Mouse (Mus musculus) lung, embryonic 16.5 days (tissue): ENCODE measurements around the gene Osbpl10. TPM values are rescaled to one million over a fixed set of nuclear protein-coding genes. Genes with fewer than 3 reads are reported as not detected.

Experiments used
- ATAC-seq: fragments of 200-750 bp; cut with Nextera tagmentation; 2 replicates; pipeline ENCODE4 v1.8.0; 2017; ENCODE audit warnings: low read depth, mild to moderate bottlenecking, moderate library complexity
- H3K27ac ChIP-seq: fragments of 300-500 bp; sonication (generic); 2 replicates; pipeline ENCODE4 v1.5.1; 2014; ENCODE audit warnings: mild to moderate bottlenecking, control low read depth, low read length
- H3K27me3 ChIP-seq: fragments of 300-500 bp; sonication (generic); 2 replicates; pipeline ENCODE4 v1.6.1; 2014; ENCODE audit warnings: low read depth, low read length, mixed read lengths; ENCODE audit not compliant: control insufficient read depth, insufficient read depth
- H3K36me3 ChIP-seq: fragments of 300-500 bp; sonication (generic); 2 replicates; pipeline ENCODE4 v1.6.1; 2014; ENCODE audit warnings: low read length; ENCODE audit not compliant: control insufficient read depth, insufficient read depth
- H3K4me1 ChIP-seq: fragments of 300-500 bp; sonication (generic); replicated peaks from 2 replicates; pipeline ENCODE4 v1.6.1; 2014; ENCODE audit warnings: low read length, mixed read lengths; ENCODE audit not compliant: control insufficient read depth, insufficient read depth
- H3K4me2 ChIP-seq: fragments of 300-500 bp; sonication (generic); 2 replicates; pipeline ENCODE4 v1.6.1; 2014; ENCODE audit warnings: low read depth, low read length, control low read depth
- H3K4me3 ChIP-seq: fragments of 300-500 bp; sonication (generic); 2 replicates; pipeline ENCODE4 v1.5.1; 2014; ENCODE audit warnings: mild to moderate bottlenecking, low read length, control low read depth
- H3K9ac ChIP-seq: fragments of 300-500 bp; sonication (generic); 2 replicates; pipeline ENCODE4 v1.6.1; 2014; ENCODE audit warnings: low read length, control low read depth
- H3K9me3 ChIP-seq: fragments of 300-500 bp; sonication (generic); 2 replicates; pipeline ENCODE4 v1.6.1; 2016; ENCODE audit warnings: low read length; ENCODE audit not compliant: control insufficient read depth
- WGBS: fragments of 180-500 bp; shearing (Covaris S2); extraction: QIAGEN DNeasy Blood & Tissue Kit; methylation state at CpG from one replicate; pipeline ENCODE4 v1.1.7; 2014; 5-methylcytosine and 5-hydroxymethylcytosine counted together
- polyA plus RNA-seq: library from polyadenylated mRNA; unstranded; fragments of >200 nt; fragmentation: Nextera tagmentation; extraction: Ambion mirVana; gene quantifications from 2 replicates; pipeline ENCODE4 v1.2.1, GENCODE M21; 2015

Osbpl10 gene
- polyA plus RNA-seq, 1 experiment from 2014 or later, result 2.2 TPM

DNA sequence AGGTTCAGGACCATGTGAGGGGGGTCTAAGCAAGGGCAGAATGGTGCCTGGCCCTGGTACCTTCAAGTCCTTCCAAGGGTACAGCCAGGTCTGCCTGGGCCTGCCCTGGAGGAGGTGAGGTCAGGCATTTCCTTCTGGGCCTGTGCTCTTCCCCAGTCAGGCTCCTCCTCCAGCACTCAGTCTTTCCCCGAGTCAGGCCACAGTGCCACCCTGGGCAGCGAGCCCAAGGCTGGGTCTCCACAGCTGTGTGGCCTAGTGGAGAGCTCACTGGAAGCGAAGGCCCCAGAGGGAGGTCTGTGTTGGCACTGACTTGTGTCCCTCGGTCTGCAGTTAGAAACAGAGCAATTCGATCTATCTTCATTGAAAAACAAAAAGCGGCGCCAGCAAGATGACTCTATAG is 242.1 kb downstream of the Osbpl10 start:
- no peaks in the 10 kb centered on the region for H3K27me3 ChIP-seq
- peaks cover 6% of the 10 kb centered on the region; the same call in 1 of the 2 replicates for H3K4me1 ChIP-seq
- H3K9me3 ChIP-seq, result no peaks in the 10 kb centered on the region
- no peaks in the 10 kb centered on the region for H3K36me3 ChIP-seq
- no peak overlapping the region for H3K4me3 ChIP-seq
- H3K4me2 ChIP-seq, result no peak overlapping the region
- no peak overlapping the region for H3K27ac ChIP-seq
- 71% methylated on average over 7 of the region's 7 CpGs for WGBS
- no peak overlapping the region for H3K9ac ChIP-seq
- no peak for ATAC-seq

DNA sequence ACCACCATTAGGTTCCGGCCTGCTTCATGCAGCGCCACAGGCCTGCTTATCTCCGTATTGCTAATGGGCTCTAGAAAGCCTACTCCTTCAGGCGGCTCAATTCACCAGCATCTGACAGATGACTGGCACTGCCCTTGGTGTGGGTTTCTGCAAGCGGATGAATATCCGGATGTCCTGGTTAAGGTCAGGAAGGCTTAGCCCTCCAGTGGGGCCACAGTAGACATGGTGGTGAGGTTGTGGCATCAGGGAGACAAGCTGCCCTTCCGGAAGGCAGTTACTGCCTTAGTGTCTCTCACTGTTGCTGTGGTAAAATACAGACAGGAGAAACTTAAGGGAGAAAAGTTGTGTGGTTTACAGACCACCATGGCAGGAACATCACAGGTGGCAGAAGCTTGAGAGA is 242.9 kb downstream of the Osbpl10 start:
- 91% methylated on average over 7 of the region's 7 CpGs for WGBS
- no peaks in the 10 kb centered on the region; the same call in 1 of the 2 replicates for H3K4me1 ChIP-seq

DNA sequence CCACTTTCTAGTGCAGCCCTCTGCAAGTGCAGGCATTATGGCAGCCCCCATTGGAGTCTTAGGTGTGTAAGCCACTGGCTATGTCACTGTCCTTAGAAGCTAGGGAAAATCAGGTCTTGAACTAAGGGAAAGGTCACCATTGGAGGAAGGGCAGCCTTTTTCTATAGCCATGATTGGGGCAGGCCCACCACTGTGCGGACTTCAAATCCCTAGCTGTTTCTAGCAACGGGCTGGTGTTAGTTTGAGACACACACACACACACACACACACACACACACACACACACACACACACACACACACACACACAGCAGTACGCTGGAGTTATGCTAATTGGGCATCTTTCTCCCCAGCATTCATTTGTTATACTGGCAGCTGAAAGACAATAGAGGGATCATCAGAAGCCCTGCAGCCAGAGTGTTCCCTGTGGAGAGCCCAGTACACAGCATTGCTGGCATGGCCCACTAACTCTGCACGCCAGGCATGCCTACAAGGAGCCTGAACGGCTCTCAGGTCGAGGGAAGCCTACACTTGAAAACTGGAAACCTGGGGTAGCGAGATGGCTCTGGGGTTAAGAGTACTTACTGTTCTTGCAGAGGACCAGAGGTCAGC is 246.5 kb downstream of the Osbpl10 start:
- Histone ChIP-seq H3K9me3 (no peaks in the 10 kb centered on the region), H3K4me2 (no peak overlapping the region), H3K36me3 (no peaks in the 10 kb centered on the region), H3K4me3 (no peak overlapping the region), H3K4me1 (no peaks in the 10 kb centered on the region), H3K27me3 (no peaks in the 10 kb centered on the region), H3K9ac (no peak overlapping the region), H3K27ac (no peak overlapping the region)
- 65% methylated on average over 7 of the region's 7 CpGs for WGBS
- ATAC-seq, result no peak

More for the DNA sequence above, 242.9 kb downstream of the Osbpl10 start:
- Histone ChIP-seq H3K4me3 (no peak overlapping the region), H3K27me3 (no peaks in the 10 kb centered on the region), H3K9me3 (no peaks in the 10 kb centered on the region), H3K36me3 (no peaks in the 10 kb centered on the region), H3K9ac (no peak overlapping the region), H3K4me2 (no peak overlapping the region), H3K27ac (no peak overlapping the region)
- ATAC-seq, result no peak

DNA sequence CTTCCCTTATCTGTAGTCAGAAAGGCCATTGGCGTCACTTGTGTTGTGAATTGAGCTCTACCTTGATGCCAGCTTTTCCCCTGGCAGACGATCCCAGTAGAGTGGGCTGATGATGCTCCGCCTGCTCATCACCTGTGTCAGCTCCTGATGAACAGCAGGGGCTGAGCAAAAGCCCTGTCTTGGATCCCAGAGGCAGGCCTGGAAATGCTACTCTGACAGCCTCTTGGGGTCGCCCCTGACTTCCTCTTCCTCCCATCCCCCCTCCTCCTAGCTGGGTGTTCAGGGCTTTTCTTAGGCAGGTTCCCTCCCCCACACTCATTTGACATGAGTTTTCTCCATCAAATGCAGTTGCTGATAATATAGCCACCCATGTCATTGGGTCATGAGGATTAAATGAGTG is 250.8 kb downstream of the Osbpl10 start:
- Histone ChIP-seq H3K36me3 (no peaks in the 10 kb centered on the region), H3K4me1 (no peaks in the 10 kb centered on the region), H3K9me3 (no peaks in the 10 kb centered on the region), H3K9ac (no peak overlapping the region), H3K4me2 (no peak overlapping the region), H3K27ac (no peak overlapping the region), H3K27me3 (no peaks in the 10 kb centered on the region), H3K4me3 (no peak overlapping the region)
- ATAC-seq, result no peak
- WGBS, result 69% methylated on average over 4 of the region's 4 CpGs

DNA sequence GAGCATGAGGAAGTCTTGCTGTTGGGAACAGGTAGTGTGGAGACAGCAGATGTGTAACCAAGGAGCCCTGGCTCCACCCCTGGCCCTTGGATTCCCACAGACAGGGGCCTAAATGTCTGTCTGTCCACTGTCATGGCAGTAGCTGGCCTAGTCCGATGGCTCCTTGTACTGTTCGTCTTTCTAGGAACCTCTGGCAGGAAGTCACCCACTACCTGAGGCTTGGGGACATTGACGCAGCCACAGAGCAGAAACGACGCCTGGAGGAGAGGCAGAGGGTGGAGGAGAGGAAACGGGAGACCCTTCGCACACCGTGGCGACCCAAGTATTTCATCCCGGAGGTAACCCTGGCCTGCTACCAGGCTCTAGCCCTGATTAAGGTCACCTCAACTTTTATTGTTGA is 251.3 kb downstream of the Osbpl10 start:
- H3K9me3 ChIP-seq, result no peaks in the 10 kb centered on the region
- H3K9ac ChIP-seq, result no peak overlapping the region
- no peak overlapping the region for H3K4me3 ChIP-seq
- ATAC-seq, result no peak
- H3K4me2 ChIP-seq, result no peak overlapping the region
- WGBS, result 76% methylated on average over 10 of the region's 10 CpGs
- H3K4me1 ChIP-seq, result no peaks in the 10 kb centered on the region
- no peaks in the 10 kb centered on the region for H3K27me3 ChIP-seq
- no peak overlapping the region for H3K27ac ChIP-seq
- no peaks in the 10 kb centered on the region for H3K36me3 ChIP-seq

DNA sequence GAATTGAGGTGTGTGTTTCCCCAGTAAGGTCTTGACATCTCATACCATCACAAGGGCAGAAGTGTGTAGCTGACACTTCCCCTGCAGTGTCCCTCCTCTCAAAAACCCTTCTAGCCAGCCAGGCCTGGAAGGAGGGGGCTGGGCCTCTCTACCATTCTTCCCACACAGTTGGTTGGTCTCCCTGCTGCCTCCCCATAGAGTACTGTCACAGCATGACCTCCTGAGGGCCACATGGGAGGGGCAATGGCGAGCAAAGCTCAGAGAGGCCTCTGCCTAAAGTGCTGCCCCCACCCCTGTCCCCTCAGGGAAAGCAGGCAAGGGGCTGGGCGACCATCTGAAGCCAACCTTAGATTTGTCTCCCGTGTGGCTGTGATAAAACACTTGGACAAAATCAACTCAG is 251.8 kb downstream of the Osbpl10 start:
- 35% methylated on average over 3 of the region's 3 CpGs for whole genome bisulfite sequencing
- Histone ChIP-seq H3K9ac (no peak overlapping the region), H3K4me3 (no peak overlapping the region), H3K27ac (no peak overlapping the region), H3K36me3 (no peaks in the 10 kb centered on the region), H3K9me3 (no peaks in the 10 kb centered on the region), H3K4me2 (no peak overlapping the region), H3K27me3 (no peaks in the 10 kb centered on the region), H3K4me1 (no peaks in the 10 kb centered on the region)
- no peak for ATAC-seq

DNA sequence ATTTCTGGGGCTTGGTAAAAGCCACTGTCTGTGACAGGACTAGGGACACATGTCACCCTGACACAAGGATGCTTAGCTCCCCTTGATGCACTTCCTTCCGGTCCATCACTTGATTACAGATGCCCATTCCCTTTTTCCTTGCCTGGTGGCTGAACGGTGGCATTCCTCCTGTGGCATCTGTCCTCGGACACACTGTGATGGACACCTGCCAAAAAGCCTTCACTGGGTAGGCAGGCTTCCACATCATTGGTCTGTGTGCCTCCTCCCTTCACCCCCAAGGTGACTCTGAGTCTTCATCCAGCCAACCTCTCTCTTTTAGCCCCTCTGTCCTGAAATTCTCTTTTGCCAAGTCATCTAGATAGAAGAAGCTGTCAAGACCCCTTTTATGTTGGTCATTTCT is 253.1 kb downstream of the Osbpl10 start:
- Histone ChIP-seq H3K4me3 (no peak overlapping the region), H3K4me1 (no peaks in the 10 kb centered on the region), H3K4me2 (no peak overlapping the region), H3K36me3 (no peaks in the 10 kb centered on the region), H3K9ac (no peak overlapping the region), H3K27me3 (no peaks in the 10 kb centered on the region), H3K27ac (no peak overlapping the region), H3K9me3 (no peaks in the 10 kb centered on the region)
- WGBS, result 85% methylated on average over 3 of the region's 3 CpGs
- no peak for ATAC-seq

DNA sequence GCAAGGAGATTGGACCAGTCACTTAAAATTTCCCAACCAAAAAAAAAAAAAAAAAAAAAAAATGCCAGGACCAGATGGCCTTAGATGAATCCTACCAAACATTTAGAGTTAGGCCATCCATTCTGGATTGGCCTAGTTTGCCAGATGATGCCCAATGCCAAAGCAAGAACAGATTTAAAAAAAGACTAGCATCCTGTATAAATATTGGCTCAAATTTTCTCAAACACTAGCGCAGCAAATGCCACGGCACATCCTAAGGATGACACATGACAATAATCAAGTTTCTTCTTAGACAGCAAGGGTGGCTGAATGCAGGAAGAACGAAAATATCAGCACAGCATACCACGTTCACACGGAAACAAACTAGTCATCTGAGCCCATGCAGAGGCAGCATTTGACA is 255.4 kb downstream of the Osbpl10 start:
- Histone ChIP-seq H3K4me2 (no peak overlapping the region), H3K4me3 (no peak overlapping the region), H3K9me3 (no peaks in the 10 kb centered on the region), H3K4me1 (no peaks in the 10 kb centered on the region), H3K9ac (no peak overlapping the region), H3K27ac (no peak overlapping the region), H3K27me3 (no peaks in the 10 kb centered on the region), H3K36me3 (no peaks in the 10 kb centered on the region; the same call in 1 of the 2 replicates)
- 84% methylated on average over 5 of the region's 5 CpGs for WGBS
- ATAC-seq, result no peak

DNA sequence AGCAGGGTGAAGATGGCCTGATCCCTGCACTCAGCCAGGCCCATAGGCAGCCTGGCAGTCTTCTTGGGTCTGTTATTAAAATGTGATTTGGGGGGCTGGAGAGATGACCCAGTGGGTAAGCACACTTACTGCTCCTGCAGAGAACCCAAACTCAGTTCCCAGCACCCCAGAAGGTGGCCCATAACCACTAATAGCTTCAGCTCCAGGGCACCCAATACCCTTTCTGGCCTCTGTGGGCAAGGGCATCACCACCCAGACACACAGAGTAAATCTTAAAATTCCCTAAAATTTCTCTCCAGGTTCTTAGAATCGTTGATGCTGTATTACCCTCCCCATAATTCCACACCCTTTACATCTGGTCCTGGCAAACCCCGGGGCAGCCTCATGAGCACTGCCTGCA is 256.2 kb downstream of the Osbpl10 start:
- H3K4me3 ChIP-seq, result no peak overlapping the region
- H3K27ac ChIP-seq, result no peak overlapping the region
- no peak overlapping the region for H3K4me2 ChIP-seq
- peaks cover 2% of the 10 kb centered on the region; the same call in 1 of the 2 replicates for H3K36me3 ChIP-seq
- H3K4me1 ChIP-seq, result no peaks in the 10 kb centered on the region
- no peaks in the 10 kb centered on the region for H3K27me3 ChIP-seq
- no peaks in the 10 kb centered on the region for H3K9me3 ChIP-seq
- H3K9ac ChIP-seq, result no peak overlapping the region
- ATAC-seq, result no peak
- 88% methylated on average over 2 of the region's 2 CpGs for WGBS

DNA sequence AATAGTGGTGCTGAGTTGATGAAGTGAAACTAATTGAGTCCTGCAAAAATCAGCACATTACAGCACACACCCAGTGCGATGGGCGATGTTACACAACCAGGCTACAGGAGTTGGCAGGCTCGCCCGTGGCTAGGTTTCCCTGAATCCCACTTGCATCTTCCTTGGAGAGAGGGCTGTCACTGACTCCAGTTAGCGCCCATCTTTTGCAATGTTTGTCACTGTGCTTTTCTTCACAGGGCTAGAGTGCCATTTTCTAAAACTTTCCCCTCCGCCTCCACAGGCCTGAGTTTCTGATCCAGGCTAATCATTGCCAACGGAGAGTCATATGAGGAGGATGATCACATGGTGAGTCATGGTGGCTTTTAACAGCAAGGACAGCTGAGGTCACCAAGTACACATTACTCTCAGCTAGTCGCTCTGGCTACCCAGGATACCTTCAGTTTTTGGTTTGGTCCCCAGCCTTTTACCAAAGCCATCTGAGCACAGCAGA is 258.0 kb downstream of the Osbpl10 start:
- Histone ChIP-seq H3K9ac (no peak overlapping the region), H3K4me3 (no peak overlapping the region), H3K9me3 (no peaks in the 10 kb centered on the region), H3K27ac (no peak overlapping the region), H3K27me3 (no peaks in the 10 kb centered on the region), H3K36me3 (peaks cover 14% of the 10 kb centered on the region), H3K4me2 (no peak overlapping the region), H3K4me1 (no peaks in the 10 kb centered on the region)
- ATAC-seq, result no peak
- WGBS, result 83% methylated on average over 8 of the region's 8 CpGs
